Comparison of ENCODE assay signal across 21 mouse cellular contexts in genomic region chr11:104778796-104779195, GRCm38 (mm10).
DNase-seq lines count a peak whose midpoint lies in the region; ATAC-seq and TF ChIP-seq lines count a peak whose summit lies in the region.
"Had no signal": no experiment of that assay in that cellular context is flagged by ENCODE, and none has a peak within 500 bp of the region (broad histone marks: within the 10 kb centered on the region; RNA-seq: fewer than 3 reads in every experiment).

No protein-coding gene starts in this region.

- peak; percentile 9 to 34 for DNase-seq in cerebellum, postnatal 14 days
- no peak for DNase-seq in cerebellum, adult 18-20 months
- DNase-seq in hindbrain, postnatal 0 days (ENCODE audit: low spot score): peak; percentile 9
- DNase-seq in hindbrain, embryonic 11.5 days (ENCODE audit: low spot score): no peak
- peak; percentile 30 for DNase-seq in midbrain, postnatal 0 days (ENCODE audit: low spot score)
- no peak for DNase-seq in midbrain, embryonic 10.5 days (ENCODE audit: low spot score)
- DNase-seq: adrenal gland, adult 2 months; adrenal gland, postnatal 10 days; adrenal gland, postnatal 25 days; cerebellum, adult 11 months; cerebellum, adult 8-10 months; cerebellum, adult 9-11 months; cerebellum, postnatal 36 days; embryo, embryonic 11 days had no signal

- no peaks in the 10 kb centered on the region for H3K9me3 ChIP-seq in hindbrain, postnatal 0 days (ENCODE audit: low read length)
- no peaks in the 10 kb centered on the region for H3K9me3 ChIP-seq in hindbrain, embryonic 11.5 days (ENCODE audit: control insufficient read depth, low read length)
- no peaks in the 10 kb centered on the region for H3K9me3 ChIP-seq in midbrain, postnatal 0 days (ENCODE audit: low read length)
- no peaks in the 10 kb centered on the region for H3K9me3 ChIP-seq in midbrain, embryonic 10.5 days (replicated peaks)
- H3K9me3 ChIP-seq: embryonic facial prominence, embryonic 13.5 days; embryonic facial prominence, embryonic 15.5 days; forebrain, embryonic 10.5 days; forebrain, embryonic 12.5 days had no signal

- no peaks in the 10 kb centered on the region for H3K4me1 ChIP-seq in hindbrain, postnatal 0 days (ENCODE audit: insufficient read depth, low read length)
- H3K4me1 ChIP-seq in hindbrain, embryonic 11.5 days (replicated peaks; ENCODE audit: control insufficient read depth, insufficient read depth, low read length): no peaks in the 10 kb centered on the region
- no peaks in the 10 kb centered on the region for H3K4me1 ChIP-seq in midbrain, postnatal 0 days (ENCODE audit: insufficient read depth, low read length)
- H3K4me1 ChIP-seq in midbrain, embryonic 10.5 days: no peaks in the 10 kb centered on the region
- H3K4me1 ChIP-seq: embryonic facial prominence, embryonic 13.5 days; embryonic facial prominence, embryonic 15.5 days; forebrain, embryonic 10.5 days; forebrain, embryonic 12.5 days had no signal

- no peaks in the 10 kb centered on the region for H3K36me3 ChIP-seq in hindbrain, postnatal 0 days (ENCODE audit: insufficient read depth, low read length)
- H3K36me3 ChIP-seq in hindbrain, embryonic 11.5 days (ENCODE audit: control insufficient read depth, insufficient read depth, low read length): no peaks in the 10 kb centered on the region
- no peaks in the 10 kb centered on the region for H3K36me3 ChIP-seq in midbrain, postnatal 0 days (ENCODE audit: insufficient read depth, low read length)
- no peaks in the 10 kb centered on the region for H3K36me3 ChIP-seq in midbrain, embryonic 10.5 days
- H3K36me3 ChIP-seq: embryonic facial prominence, embryonic 13.5 days; embryonic facial prominence, embryonic 15.5 days; forebrain, embryonic 10.5 days; forebrain, embryonic 12.5 days had no signal

- no peak overlapping the region for H3K27ac ChIP-seq in hindbrain, postnatal 0 days
- H3K27ac ChIP-seq in hindbrain, embryonic 11.5 days (ENCODE audit: low read depth, low read length): no peak overlapping the region
- no peak overlapping the region for H3K27ac ChIP-seq in midbrain, postnatal 0 days (ENCODE audit: low read depth, low read length)
- no peak overlapping the region for H3K27ac ChIP-seq in midbrain, embryonic 10.5 days (replicated peaks)
- H3K27ac ChIP-seq: embryonic facial prominence, embryonic 13.5 days; embryonic facial prominence, embryonic 15.5 days; forebrain, embryonic 10.5 days; forebrain, embryonic 12.5 days had no signal

- no peak overlapping the region for H3K4me2 ChIP-seq in hindbrain, postnatal 0 days (ENCODE audit: low read depth, low read length)
- H3K4me2 ChIP-seq in hindbrain, embryonic 11.5 days (replicated peaks; ENCODE audit: low read depth, low read length): no peak overlapping the region
- H3K4me2 ChIP-seq in midbrain, postnatal 0 days (ENCODE audit: low read depth, low read length, poor library complexity, severe bottlenecking): no peak overlapping the region
- H3K4me2 ChIP-seq: embryonic facial prominence, embryonic 13.5 days; embryonic facial prominence, embryonic 15.5 days; forebrain, embryonic 12.5 days had no signal

- H3K4me3 ChIP-seq in hindbrain, postnatal 0 days (ENCODE audit: low read length): no peak overlapping the region
- no peak overlapping the region for H3K4me3 ChIP-seq in hindbrain, embryonic 11.5 days (ENCODE audit: low read depth, low read length)
- H3K4me3 ChIP-seq in midbrain, postnatal 0 days (ENCODE audit: low read depth, low read length): no peak overlapping the region
- H3K4me3 ChIP-seq in midbrain, embryonic 10.5 days: no peak overlapping the region
- H3K4me3 ChIP-seq: embryonic facial prominence, embryonic 13.5 days; embryonic facial prominence, embryonic 15.5 days; erythroblast, embryonic 14.5 days; forebrain, embryonic 10.5 days; forebrain, embryonic 12.5 days had no signal

- no peaks in the 10 kb centered on the region for H3K27me3 ChIP-seq in hindbrain, postnatal 0 days (ENCODE audit: insufficient read depth, low read length)
- H3K27me3 ChIP-seq in hindbrain, embryonic 11.5 days (ENCODE audit: control insufficient read depth, insufficient read depth, low read length): no peaks in the 10 kb centered on the region
- no peaks in the 10 kb centered on the region for H3K27me3 ChIP-seq in midbrain, postnatal 0 days (ENCODE audit: insufficient read depth, low read length)
- no peaks in the 10 kb centered on the region for H3K27me3 ChIP-seq in midbrain, embryonic 10.5 days (ENCODE audit: low read depth, poor library complexity, severe bottlenecking)
- H3K27me3 ChIP-seq: embryonic facial prominence, embryonic 13.5 days; embryonic facial prominence, embryonic 15.5 days; forebrain, embryonic 12.5 days had no signal

- 47% methylated on average over 2 of the region's 2 CpGs for WGBS in hindbrain, postnatal 0 days
- 89% methylated on average over 2 of the region's 2 CpGs for WGBS in hindbrain, embryonic 11.5 days
- 76% methylated on average over 2 of the region's 2 CpGs for WGBS in midbrain, postnatal 0 days
- 81% methylated on average over 2 of the region's 2 CpGs for WGBS in midbrain, embryonic 10.5 days

- no peak for ATAC-seq in hindbrain, postnatal 0 days
- no peak for ATAC-seq in hindbrain, embryonic 11.5 days (ENCODE audit: low FRiP score)
- ATAC-seq in midbrain, postnatal 0 days (ENCODE audit: low FRiP score): no peak
- ATAC-seq: forebrain, embryonic 14.5 days; forebrain, embryonic 16.5 days had no signal

- no peak overlapping the region for H3K9ac ChIP-seq in hindbrain, postnatal 0 days (replicated peaks; ENCODE audit: low read length)
- H3K9ac ChIP-seq in hindbrain, embryonic 11.5 days (ENCODE audit: low read depth, low read length): no peak overlapping the region
- no peak overlapping the region for H3K9ac ChIP-seq in midbrain, postnatal 0 days (replicated peaks; ENCODE audit: low read length, poor library complexity, severe bottlenecking)
- H3K9ac ChIP-seq: embryonic facial prominence, embryonic 13.5 days; embryonic facial prominence, embryonic 15.5 days; forebrain, embryonic 12.5 days had no signal

- no peak for TF ChIP-seq CTCF in hindbrain, postnatal 0 days (IDR thresholded peaks at IDR 0.05; ENCODE audit: low read depth)
- TF ChIP-seq CTCF in midbrain, postnatal 0 days (IDR thresholded peaks at IDR 0.05): no peak

Comparison
In these comparisons a context has a peak if more than half of its experiments do, and no peak if none do; other contexts are left out.
1. DNase-seq: peak in cerebellum, postnatal 14 days (2 of 2), hindbrain, postnatal 0 days (single experiment) and midbrain, postnatal 0 days (single experiment); none in cerebellum, adult 18-20 months (0 of 2), hindbrain, embryonic 11.5 days (single experiment) and midbrain, embryonic 10.5 days (single experiment).